Mouse (Mus musculus): ENCODE data around the gene 1810046K07Rik. TPM values are rescaled to one million over a fixed set of nuclear protein-coding genes. Genes with fewer than 3 reads are reported as not detected.

1810046K07Rik gene
- total RNA-seq, 2 experiments from 2014 or later, result not detected

- DNase-seq (ENCODE audit: low spot score in 2 of 2), result no peak
Observed at GRCm38 (mm10) chr9:51306351-51306750, 22.4 kb downstream of the 1810046K07Rik start.

GRCm38 (mm10) chr9:51305146-51305545, 23.6 kb downstream of the 1810046K07Rik start:
- no peak for DNase-seq (ENCODE audit: low spot score in 2 of 2)

GRCm38 (mm10) chr9:51303980-51304379, 24.7 kb downstream of the 1810046K07Rik start:
- no peak for DNase-seq (ENCODE audit: low spot score in 2 of 2)

GRCm38 (mm10) chr9:51293541-51293940, 35.2 kb downstream of the 1810046K07Rik start:
- DNase-seq (ENCODE audit: low spot score in 2 of 2), result no peak

GRCm38 (mm10) chr9:51292674-51293073, 36.0 kb downstream of the 1810046K07Rik start:
- peak; percentile 55 to 69 for DNase-seq (ENCODE audit: low spot score in 2 of 2)

- DNase-seq (ENCODE audit: low spot score in 2 of 2), result no peak
Observed at GRCm38 (mm10) chr9:51290980-51291379, 37.7 kb downstream of the 1810046K07Rik start.

GRCm38 (mm10) chr9:51286079-51286478, 42.6 kb downstream of the 1810046K07Rik start:
- DNase-seq (ENCODE audit: low spot score in 2 of 2), result no peak

- peak; percentile 77 to 81 for DNase-seq (ENCODE audit: low spot score in 2 of 2)
Observed at GRCm38 (mm10) chr9:51278500-51279381, 50.0 kb downstream of the 1810046K07Rik start, which contains the start of gene Colca2. Gene Colca2, minus strand, starts transcription at chr9:51278569.

GRCm38 (mm10) chr9:51277834-51278498, 50.8 kb downstream of the 1810046K07Rik start:
- DNase-seq (ENCODE audit: low spot score in 2 of 2), result no peak

GRCm38 (mm10) chr9:51274678-51275077, 54.0 kb downstream of the 1810046K07Rik start:
- no peak for DNase-seq (ENCODE audit: low spot score in 2 of 2)

- DNase-seq (ENCODE audit: low spot score in 2 of 2), result peak; percentile 32 to 44
Observed at GRCm38 (mm10) chr9:51273581-51274154, 55.0 kb downstream of the 1810046K07Rik start.

GRCm38 (mm10) chr9:51272102-51272501, 56.6 kb downstream of the 1810046K07Rik start:
- DNase-seq (ENCODE audit: low spot score in 2 of 2), result no peak

GRCm38 (mm10) chr9:51271073-51271472, 57.6 kb downstream of the 1810046K07Rik start:
- no peak for DNase-seq (ENCODE audit: low spot score in 2 of 2)

GRCm38 (mm10) chr9:51268852-51269251, 59.9 kb downstream of the 1810046K07Rik start:
- no peak for DNase-seq (ENCODE audit: low spot score in 2 of 2)

GRCm38 (mm10) chr9:51258426-51258825, 70.3 kb downstream of the 1810046K07Rik start:
- DNase-seq (ENCODE audit: low spot score in 2 of 2), result no peak

- DNase-seq (ENCODE audit: low spot score in 2 of 2), result no peak
Observed at GRCm38 (mm10) chr9:51256780-51257502, 71.8 kb downstream of the 1810046K07Rik start.

Other genes starting within 250 kb of the 1810046K07Rik start
- not detected for gene 4833427G06Rik, start 226.8 kb downstream of the 1810046K07Rik start, total RNA-seq (2021)
- not detected for gene Gm32742, start 163.4 kb downstream of the 1810046K07Rik start, total RNA-seq (2021)
- gene Pou2af1, start 115.2 kb downstream of the 1810046K07Rik start, total RNA-seq (2021), result under 1 TPM; 0.20 to 0.35 TPM
- 1 to 10 TPM; 2.0 to 3.3 TPM for gene Colca2, start 50.3 kb downstream of the 1810046K07Rik start, total RNA-seq (2021)